Mouse (Mus musculus) brain, adult 2 months (tissue): ENCODE results near the gene Mcl1.
"Not testable (repeated sequence)": the region's sequence is repeated elsewhere in the genome, so short reads cannot be mapped to it uniquely, and the experiment has no call there.

Experiments used
- DNase-seq: peaks from one replicate; pipeline ENCODE4 v3.0.0; 2011; ENCODE audit warnings: low read depth, low spot score

Gene Mcl1

GRCm38 (mm10) chr3:95666124-95666844, 7.7 kb downstream of the Mcl1 start:
- no peak for DNase-seq

DNA sequence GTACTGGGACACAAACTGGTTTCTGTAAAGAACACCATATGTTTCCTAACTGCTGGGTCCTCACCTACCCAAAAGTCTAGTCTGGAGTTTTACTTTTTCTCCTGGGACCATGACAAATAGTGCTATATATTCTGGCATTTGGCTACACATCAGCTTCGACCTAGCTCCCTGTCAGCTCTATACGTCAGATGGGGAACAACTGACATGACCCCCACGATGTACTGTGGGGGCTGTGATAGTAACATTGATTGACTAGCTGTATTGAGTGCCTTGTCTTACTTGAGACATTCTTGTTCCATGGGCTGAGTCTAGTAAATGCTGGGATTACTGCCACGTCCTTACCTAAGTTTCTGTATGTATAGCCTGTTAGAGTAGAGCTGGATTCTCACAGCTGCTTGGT, 8.9 kb downstream of the Mcl1 start:
- DNase-seq = no peak

DNA sequence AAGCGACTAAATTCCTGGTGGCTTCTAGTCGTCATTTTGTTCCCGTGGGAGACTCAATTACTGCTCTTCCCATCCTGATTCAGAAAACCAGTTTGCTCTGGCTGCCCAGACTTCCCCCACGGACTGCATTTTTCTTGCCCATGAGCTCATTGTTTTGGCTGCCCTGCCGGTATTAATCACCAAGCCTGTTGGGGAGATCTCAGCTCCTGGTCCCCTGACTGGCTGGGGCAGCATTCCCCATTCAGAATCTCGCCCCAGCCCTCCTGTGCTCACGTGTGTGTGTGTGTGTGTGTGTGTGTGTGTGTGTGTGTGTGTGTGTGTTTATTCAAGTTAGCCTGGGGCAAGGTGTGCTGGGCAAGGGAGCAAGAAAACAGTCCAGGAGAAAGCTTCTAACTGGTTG, 9.4 kb downstream of the Mcl1 start:
- DNase-seq = peak; percentile 80

GRCm38 (mm10) chr3:95668589-95669308, 10.2 kb downstream of the Mcl1 start:
- DNase-seq = no peak

DNA sequence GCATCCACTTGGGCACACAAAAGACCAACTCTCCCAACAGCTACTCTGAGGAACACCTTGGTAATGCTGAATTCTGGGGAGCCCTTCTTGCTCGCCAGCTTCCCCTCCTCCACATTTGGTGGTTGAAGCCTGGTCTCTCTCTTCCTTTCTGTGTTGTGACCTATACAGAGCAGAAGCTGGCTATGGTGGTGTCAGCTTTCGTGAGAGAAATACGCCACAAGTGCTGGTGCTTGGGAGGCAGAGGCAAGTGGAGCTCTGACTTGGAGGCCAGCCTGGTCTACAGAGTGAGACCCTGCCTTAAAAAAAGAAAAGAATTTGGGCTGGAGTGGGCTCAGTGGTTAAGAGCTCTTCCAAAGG, 10.7 kb downstream of the Mcl1 start:
- DNase-seq = no peak

- DNase-seq = not testable (repeated sequence)
These were observed 11.8 kb downstream of the Mcl1 start for GRCm38 (mm10) chr3:95670419-95670818.

GRCm38 (mm10) chr3:95671201-95671600, 12.6 kb downstream of the Mcl1 start:
- no peak for DNase-seq

- no peak for DNase-seq
These were observed 13.9 kb downstream of the Mcl1 start for GRCm38 (mm10) chr3:95672461-95672860.

- DNase-seq = no peak
These were observed 14.5 kb downstream of the Mcl1 start for GRCm38 (mm10) chr3:95672861-95673706.

GRCm38 (mm10) chr3:95673707-95674211, 15.2 kb downstream of the Mcl1 start:
- DNase-seq = no peak

DNA sequence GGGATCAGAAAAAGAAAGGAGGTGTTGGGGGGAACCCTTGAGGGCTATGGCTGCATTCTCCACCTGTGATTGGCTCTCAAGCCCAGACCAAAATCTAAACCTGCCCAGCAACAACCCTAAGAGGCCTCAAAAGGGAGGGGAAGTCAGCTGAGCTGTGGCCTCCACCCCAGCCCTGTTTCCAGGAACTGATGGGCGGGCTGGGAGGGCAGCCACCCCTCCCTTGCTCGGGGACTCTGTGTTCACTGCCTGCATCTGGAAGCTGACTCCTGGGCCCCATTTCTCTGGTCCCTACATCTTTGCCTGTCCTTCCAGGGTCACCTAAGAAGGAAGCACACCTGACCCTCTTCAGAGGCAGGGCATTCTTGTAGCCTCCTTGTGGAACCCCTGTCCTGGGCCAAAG, 15.6 kb downstream of the Mcl1 start:
- DNase-seq = peak; percentile 66

DNA sequence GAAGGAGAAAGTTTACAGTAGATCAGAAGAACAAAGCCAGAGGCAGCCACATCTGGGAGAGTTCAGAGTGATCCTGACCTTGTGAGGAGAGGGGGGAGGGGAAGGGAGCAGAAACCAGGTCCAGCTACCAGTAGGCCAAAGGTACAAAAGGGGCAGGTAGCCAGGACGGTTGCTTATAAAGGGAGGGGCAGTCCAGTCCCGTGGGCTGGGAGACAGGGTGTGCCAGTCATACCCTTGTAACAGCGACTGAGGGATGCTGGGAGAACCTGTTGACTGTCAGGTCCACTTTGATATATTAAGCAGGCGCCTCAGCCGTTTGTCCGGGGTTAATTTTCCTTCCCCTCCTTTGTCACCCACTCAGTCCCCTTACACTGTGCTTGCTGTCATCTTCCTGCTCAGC, 16.2 kb downstream of the Mcl1 start:
- no peak for DNase-seq

DNA sequence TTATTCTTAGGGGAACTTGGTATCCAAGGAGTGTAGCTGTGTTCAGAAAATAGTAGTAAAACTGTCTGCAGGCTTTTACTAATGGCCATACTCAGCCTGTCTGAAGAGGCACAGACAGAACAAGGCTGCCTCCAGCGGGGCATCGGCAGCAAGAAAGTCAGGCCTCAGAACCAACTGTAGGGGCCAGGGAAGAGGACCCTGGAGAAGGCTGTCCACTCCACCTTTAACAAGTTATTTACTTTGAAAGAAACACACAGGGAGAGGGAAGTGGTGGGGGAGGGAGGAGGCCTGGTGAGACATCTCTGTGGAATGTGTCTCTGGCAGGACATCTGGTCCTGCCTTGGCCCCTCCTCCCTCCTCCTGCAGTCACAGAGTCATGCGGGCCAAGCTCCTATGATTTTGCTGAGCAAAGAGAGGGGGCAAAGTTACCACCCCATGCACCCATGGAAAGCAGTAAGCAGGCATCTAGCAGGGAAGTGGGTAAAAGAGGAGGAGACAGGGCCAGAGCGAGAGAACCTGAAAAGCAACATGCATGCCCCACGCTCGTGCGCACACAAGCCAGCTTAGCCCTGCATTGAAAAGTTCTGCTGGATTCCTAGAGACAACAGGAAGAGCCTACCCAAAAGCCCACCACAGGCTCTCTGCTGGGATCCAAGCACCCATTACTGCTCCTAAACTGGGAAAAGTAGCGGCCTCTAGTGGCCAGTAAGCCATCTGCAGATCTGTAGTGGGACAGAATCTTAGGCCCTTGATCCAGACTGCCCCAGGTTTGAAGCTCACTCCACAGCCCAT, 16.9 kb downstream of the Mcl1 start:
- peak; percentile 76 for DNase-seq

- DNase-seq = peak; percentile 72
These were observed 18.3 kb downstream of the Mcl1 start for GRCm38 (mm10) chr3:95676745-95677419.

GRCm38 (mm10) chr3:95677420-95678090, 19.0 kb downstream of the Mcl1 start:
- DNase-seq = no peak

GRCm38 (mm10) chr3:95679551-95679950, 21.0 kb downstream of the Mcl1 start:
- DNase-seq = no peak

DNA sequence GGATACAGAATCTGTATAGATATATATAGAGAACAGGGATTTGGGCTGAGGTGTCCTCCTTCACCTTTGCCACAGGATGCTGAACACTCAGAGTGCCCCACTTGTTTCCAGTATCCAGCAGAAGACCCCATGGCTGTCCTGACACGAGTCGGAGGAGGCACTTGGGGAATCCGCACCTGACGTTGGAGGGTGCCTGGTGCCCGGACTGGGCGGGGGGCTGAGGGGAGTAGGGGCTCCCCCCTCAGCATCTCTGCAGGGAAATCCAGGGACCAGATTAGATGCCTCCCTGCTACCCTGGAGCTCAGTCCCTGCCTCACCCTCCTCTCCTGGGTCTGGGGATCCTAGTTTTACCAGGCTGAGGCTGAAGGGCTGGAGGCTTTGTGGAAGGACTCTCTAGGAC, 22.1 kb downstream of the Mcl1 start:
- no peak for DNase-seq

GRCm38 (mm10) chr3:95681365-95681764, 22.8 kb downstream of the Mcl1 start:
- no peak for DNase-seq

DNA sequence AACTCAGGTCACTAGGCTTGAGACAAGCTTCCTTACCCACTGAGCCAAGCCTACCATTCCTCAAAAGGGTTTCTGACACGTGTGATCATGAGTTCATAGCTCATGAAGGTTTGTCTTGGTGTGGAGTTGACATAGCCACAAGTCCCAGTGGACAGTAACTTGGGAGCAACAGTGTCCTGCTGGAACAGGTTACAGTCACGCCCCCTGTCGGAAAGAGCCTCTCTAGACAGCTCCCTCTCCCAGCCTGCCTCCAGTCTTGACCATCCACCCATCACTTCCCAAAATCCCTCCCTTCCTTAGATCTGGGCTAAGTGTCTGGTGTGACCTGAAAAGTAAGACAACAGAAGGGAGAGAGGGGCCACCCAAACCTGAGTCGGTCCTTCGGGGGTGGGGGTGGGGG, 24.3 kb downstream of the Mcl1 start:
- no peak for DNase-seq

GRCm38 (mm10) chr3:95684846-95685245, 26.3 kb downstream of the Mcl1 start:
- DNase-seq = no peak
